Mouse (Mus musculus) hindlimb bud, embryonic 11.5 days (tissue): ENCODE results near the gene Dntt.

ENCODE experiments used
- DNase-seq: peaks from one replicate; pipeline ENCODE4 v3.0.0-alpha.2; 2012; ENCODE audit warnings: low read depth, low spot score; ENCODE audit errors: extremely low spot score

The Dntt gene

GRCm38 (mm10) chr19:41053530-41053929, 24.5 kb downstream of the Dntt start:
- DNase-seq = no peak

GRCm38 (mm10) chr19:41054702-41055101, 25.6 kb downstream of the Dntt start:
- DNase-seq = no peak

GRCm38 (mm10) chr19:41071500-41071899, 42.4 kb downstream of the Dntt start:
- peak; percentile 74 for DNase-seq

DNA sequence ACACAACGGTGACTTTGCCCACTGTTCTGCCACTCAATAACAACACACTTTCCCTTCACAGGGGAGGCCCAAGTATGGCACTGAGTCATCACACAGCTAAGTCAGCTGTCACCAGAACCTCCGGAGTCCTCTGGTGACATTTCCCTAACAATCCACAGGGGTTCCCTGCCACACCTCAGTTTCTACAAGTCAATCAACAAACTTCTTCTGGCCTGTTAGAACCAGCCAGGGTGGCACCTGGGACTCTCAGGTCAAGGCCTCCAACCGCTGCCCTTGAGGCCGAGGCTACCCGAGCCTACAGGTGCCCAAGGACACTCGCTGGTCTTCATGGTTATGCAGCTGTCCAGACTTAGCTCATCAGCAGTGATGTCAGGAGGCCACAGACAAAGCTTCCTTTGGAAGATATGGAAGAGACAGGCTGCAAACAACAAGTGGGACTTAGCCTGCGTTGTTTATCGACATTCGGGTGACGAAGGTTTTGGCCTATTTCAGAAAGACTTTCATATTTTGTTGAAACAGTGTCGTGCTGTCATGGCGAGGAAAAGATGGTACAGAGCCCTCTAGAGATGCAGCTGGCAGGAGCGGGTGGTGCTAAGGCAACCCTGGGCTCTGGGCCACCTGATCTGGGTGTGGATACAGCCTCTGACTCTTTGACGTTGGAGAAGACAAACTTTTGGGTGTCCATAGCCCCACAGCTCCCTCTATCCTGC, 44.8 kb downstream of the Dntt start:
- DNase-seq = no peak

- no peak for DNase-seq
Measured at GRCm38 (mm10) chr19:41076906-41077305, 47.8 kb downstream of the Dntt start, which contains the start of gene Opalin. Opalin (minus strand) TSS chr19:41077113.

DNA sequence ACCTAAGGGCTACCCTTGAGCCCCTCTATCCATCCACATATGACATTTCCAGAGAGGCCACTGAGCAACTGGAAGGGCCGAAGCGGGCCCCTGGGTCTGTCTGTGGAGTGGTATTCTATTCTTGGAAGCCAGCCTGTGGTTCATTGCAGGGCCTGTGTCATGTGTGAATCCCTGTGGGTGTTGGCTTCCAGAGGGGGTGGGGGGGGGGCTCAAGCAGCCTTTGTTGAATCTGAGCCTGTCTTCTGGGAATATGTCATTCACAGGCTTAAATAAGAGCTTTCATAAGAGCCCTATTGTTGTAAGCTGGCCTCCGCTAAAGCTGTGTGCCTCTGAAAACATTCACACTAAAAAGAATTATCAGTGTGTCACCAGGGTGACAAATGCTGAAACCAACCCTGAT, 52.5 kb downstream of the Dntt start:
- no peak for DNase-seq

GRCm38 (mm10) chr19:41083646-41084045, 54.6 kb downstream of the Dntt start:
- no peak for DNase-seq

- DNase-seq = no peak
Measured at GRCm38 (mm10) chr19:41086289-41086688, 57.2 kb downstream of the Dntt start.

- peak; percentile 56 for DNase-seq
Measured at GRCm38 (mm10) chr19:41086700-41087099, 57.6 kb downstream of the Dntt start.

- no peak for DNase-seq
Measured at GRCm38 (mm10) chr19:41087901-41088300, 58.8 kb downstream of the Dntt start.

DNA sequence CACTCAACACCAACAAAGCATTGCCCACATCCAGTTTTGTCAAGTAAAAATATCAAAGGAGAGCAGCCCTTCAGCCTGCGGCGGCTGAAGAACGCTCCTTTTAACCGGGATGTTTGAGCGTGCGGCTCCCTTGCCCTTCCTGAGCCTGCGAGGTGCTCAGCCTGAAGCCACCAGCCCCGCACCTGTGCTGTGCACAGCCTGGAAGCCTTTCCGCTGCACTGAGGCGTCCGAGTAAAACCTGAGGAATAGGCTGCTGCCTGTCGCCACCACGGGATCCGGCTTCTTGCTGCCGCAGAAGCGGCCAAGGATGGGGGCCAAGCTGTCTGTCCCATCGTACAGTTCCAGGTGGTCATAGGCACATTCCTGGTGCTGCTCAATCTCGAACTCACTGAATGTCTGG, 59.4 kb downstream of the Dntt start:
- DNase-seq = no peak

GRCm38 (mm10) chr19:41089833-41090232, 60.8 kb downstream of the Dntt start:
- DNase-seq = peak; percentile 63

DNA sequence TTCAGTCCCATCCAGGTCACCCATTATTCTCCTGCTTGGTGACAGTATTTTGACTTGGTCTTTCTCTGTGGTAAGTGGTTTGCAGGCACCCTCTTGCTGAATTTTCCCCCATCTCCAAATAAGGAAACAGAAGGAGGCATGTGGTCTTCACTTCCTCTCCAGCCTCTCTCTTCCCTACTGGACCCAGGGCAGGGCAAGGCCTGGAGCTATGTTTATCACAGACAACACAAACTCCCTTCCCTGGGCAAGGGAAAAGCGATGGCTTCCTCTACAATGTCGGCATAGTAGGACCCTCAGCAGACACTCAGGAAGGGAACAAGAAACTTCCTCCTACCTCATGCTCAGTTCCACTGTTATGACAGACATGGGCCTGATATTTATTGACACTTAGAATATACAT, 62.8 kb downstream of the Dntt start:
- no peak for DNase-seq

DNA sequence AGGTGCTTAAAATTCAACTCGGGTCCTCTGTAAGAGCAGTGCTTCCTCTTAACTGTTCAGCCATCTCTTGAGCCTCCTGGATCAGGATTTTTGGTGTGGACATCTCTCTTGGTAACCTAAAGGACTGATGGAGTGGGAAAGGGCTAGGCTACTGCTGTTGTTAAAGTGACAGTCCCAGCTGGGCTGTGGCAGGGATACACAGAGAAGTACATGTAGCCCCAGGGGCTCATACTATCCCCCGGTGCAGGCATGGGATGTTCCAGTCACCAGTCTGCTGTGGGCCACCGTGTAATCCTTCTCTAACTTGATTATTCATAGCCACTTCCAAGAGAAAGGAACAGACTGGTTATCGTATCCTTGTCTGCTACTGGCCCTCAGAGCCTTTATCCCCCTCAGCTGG, 68.0 kb downstream of the Dntt start:
- DNase-seq = no peak

DNA sequence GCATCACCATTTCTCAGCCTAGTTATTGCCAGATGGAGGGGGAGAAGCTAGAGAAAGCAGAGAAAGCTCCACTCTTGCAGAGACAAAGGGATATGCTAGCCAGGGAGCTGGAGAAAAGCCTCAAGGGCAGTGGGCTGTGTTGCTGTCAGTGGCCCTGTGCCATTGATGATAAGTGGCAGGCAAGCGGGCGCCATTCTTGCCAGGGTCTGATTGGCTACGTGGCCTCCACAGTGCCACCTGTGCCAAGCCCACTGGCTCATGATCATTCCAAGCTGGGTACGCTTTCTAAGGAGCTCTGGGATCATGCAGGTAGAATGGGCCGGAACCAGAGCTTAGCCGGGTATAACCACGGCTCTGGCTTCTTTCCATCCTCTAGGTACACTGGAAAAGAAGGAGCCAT, 71.8 kb downstream of the Dntt start:
- no peak for DNase-seq

- DNase-seq = no peak
Measured at GRCm38 (mm10) chr19:41101390-41101789, 72.3 kb downstream of the Dntt start.

DNA sequence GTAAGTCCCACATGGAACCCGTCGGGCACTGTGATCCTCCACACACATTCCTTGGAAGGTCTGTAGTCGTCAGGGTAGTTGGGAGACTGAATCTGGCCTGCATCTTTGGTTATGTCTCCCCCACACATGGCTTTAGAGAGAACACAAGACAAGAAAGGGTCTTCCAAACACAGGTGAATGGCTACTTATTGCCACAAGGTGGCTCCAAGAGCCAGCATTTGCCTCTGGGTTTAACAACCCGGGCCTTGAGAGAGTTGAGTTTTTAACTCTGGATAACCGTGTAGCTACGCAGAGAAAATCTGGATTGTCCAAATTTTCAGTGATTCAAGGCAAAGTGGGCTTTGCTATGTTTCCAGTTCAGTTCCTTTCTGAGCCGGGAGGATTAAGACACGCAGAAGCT, 75.8 kb downstream of the Dntt start:
- DNase-seq = peak; percentile 10

DNA sequence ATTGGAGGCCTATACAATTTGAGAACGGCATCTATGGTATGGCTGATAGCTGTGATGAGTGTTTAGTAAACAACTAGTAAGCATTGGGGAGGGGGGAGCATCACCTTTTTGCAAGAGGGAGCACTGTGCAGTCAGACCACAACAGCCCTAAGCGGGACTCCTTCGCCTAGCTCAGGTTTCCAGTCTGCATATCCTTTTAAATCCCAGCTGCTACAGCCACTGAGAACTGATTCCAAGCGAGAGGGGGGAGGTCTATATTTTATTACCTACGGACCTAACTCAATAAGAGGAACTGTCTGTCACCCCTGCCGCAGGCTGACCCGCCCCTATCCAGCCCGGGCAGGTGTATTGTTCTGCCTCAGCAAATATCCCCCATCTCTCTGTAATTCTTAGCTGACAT, 78.5 kb downstream of the Dntt start:
- DNase-seq = no peak

- DNase-seq = no peak
Measured at GRCm38 (mm10) chr19:41108666-41109065, 79.6 kb downstream of the Dntt start.
